Mouse (Mus musculus) neural tube, embryonic 11.5 days (tissue): ENCODE measurements around the gene Avpr1a. TPM values are rescaled to one million over a fixed set of nuclear protein-coding genes. Genes with fewer than 3 reads are reported as not detected.
A peak's percentile ranks its signal among the peaks of the same experiment; 100 is the strongest.

Experiments
- ATAC-seq: fragments of 200-750 bp; cut with Nextera tagmentation; 2 replicates; pipeline ENCODE4 v1.8.0; 2017; ENCODE audit warnings: moderate number of reproducible peaks, mild to moderate bottlenecking, moderate TSS enrichment, moderate library complexity; ENCODE audit not compliant: insufficient read depth, low FRiP score, low TSS enrichment
- DNase-seq: peaks from one replicate; pipeline ENCODE4 v3.0.0-alpha.2; 2015; ENCODE audit warnings: low spot score
- H3K27ac ChIP-seq: fragments of 300-500 bp; sonication (generic); 2 replicates; pipeline ENCODE4 v1.5.1; 2014; ENCODE audit warnings: low read depth, mild to moderate bottlenecking, low read length
- H3K27me3 ChIP-seq: fragments of 300-500 bp; sonication (generic); 2 replicates; pipeline ENCODE4 v1.6.1; 2014; ENCODE audit warnings: mild to moderate bottlenecking, low read length, mixed read lengths; ENCODE audit not compliant: control insufficient read depth, insufficient read depth
- H3K36me3 ChIP-seq: fragments of 300-500 bp; sonication (generic); 2 replicates; pipeline ENCODE4 v1.6.1; 2014; ENCODE audit warnings: mild to moderate bottlenecking, low read length, moderate library complexity, mixed read lengths; ENCODE audit not compliant: control insufficient read depth, insufficient read depth
- H3K4me1 ChIP-seq: fragments of 300-500 bp; sonication (generic); 2 replicates; pipeline ENCODE4 v1.6.1; 2014; ENCODE audit warnings: low read length, mixed read lengths; ENCODE audit not compliant: control insufficient read depth, insufficient read depth
- H3K4me2 ChIP-seq: fragments of 300-500 bp; sonication (generic); 2 replicates; pipeline ENCODE4 v1.6.1; 2014; ENCODE audit warnings: low read depth, mild to moderate bottlenecking, moderate library complexity
- H3K4me3 ChIP-seq: fragments of 300-500 bp; sonication (generic); 2 replicates; pipeline ENCODE4 v1.5.1; 2014; ENCODE audit warnings: low read depth, low read length
- H3K9ac ChIP-seq: fragments of 300-500 bp; sonication (generic); 2 replicates; pipeline ENCODE4 v1.6.1; 2014; ENCODE audit warnings: mild to moderate bottlenecking, low read length
- H3K9me3 ChIP-seq: fragments of 300-500 bp; sonication (generic); 2 replicates; pipeline ENCODE4 v1.6.1; 2016; ENCODE audit warnings: low read length; ENCODE audit not compliant: control insufficient read depth
- WGBS: fragments of 180-500 bp; shearing (Covaris S2); extraction: QIAGEN DNeasy Blood & Tissue Kit; methylation state at CpG from one replicate; pipeline ENCODE4 v1.1.7; 2014; 5-methylcytosine and 5-hydroxymethylcytosine counted together
- polyA plus RNA-seq: library from polyadenylated mRNA; unstranded; fragments of >200 nt; fragmentation: Nextera tagmentation; extraction: Ambion mirVana; gene quantifications from 2 replicates; pipeline ENCODE4 v1.2.1, GENCODE M21; 2014

Gene Avpr1a
- polyA plus RNA-seq = 0.33 and 0.51 TPM in 2 replicates

DNA sequence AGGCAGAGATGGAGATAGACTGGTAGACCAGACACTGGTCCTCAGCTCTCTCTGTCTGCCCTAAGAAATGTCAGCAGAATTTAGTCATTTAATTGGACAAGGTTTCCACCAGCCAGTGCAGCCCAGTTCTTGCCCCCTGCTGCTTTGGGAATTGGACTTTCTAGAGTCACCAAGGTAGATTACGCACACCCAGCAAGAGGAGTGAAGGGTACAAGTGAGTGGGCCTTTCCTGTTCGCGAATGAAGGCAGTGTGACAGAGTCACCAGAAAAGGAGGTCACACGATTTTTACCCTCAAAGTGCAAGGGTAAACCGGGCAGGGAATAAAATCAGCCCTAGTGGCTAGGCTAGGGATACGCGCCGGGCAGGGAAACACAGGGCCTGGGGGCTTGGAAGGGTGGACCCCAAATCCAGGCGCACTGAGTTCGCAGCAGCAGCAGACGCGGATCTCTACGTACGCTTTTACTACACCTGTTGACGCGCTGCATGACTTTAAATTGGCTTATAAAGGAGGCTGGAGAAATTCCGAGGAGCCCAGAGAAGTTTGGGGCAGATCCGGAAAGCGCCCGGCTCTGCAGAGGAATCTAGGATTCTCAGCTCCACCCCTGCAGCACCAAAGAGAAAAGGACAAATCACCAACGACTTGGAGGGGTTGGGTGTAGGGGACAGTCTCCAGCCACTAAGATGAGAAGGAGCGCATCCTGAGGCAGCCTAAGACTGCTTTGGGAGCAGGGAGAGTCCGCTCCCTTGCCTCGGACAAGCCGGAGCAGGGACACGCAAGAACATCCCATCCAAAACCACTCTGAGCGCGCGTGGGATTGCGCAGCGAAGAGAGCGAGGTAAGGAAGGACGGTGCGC lies at the start of gene Avpr1a:
Avpr1a (plus strand) TSS at position 639 of the 856 bp plus-strand sequence.
- Histone ChIP-seq H3K27me3 (peaks cover 29% of the 10 kb centered on the region), H3K9ac (peak within 1 kb of the TSS; percentile 32; the same call in 1 of the 2 replicates), H3K9me3 (no peaks in the 10 kb centered on the region), H3K27ac (no peak within 1 kb of the TSS), H3K4me3 (peak within 1 kb of the TSS; percentile 50), H3K4me1 (0 out of 2 replicates have a peak, but pooled peaks cover 4% of the 10 kb centered on the region), H3K4me2 (peak within 1 kb of the TSS; percentile 93), H3K36me3 (no peaks in the 10 kb centered on the region)
- peak; percentile 35 for ATAC-seq
- 5% methylated on average over 34 of the region's 34 CpGs for WGBS
- DNase-seq = peak; percentile 45

DNA sequence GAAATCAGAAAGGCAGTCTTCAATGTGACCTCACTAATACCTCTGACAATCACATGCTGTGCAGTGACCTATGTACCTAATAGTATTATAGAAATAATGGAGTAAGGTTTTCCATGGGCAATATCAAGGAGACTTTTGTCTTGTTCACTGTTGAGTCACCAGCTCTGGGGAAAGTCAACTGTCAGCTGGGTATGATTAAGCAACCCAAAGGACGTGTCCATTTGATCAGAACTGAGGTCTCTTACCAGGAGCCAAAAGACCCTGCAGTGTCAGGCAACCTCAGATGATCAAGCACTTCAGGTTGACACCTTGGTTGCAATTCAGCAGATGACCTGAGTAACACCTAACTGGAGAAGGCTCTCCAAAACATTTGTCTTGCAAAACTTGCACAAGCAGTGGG lies 46.0 kb upstream of the Avpr1a start:
- no peak overlapping the region for H3K4me3 ChIP-seq
- H3K9me3 ChIP-seq = no peaks in the 10 kb centered on the region
- no peaks in the 10 kb centered on the region for H3K27me3 ChIP-seq
- no peak overlapping the region for H3K9ac ChIP-seq
- H3K27ac ChIP-seq = no peak overlapping the region
- H3K4me2 ChIP-seq = no peak overlapping the region
- DNase-seq (no peak), ATAC-seq (no peak)
- H3K36me3 ChIP-seq = no peaks in the 10 kb centered on the region
- WGBS = 58% methylated on average over 1 of the region's 1 CpGs
- H3K4me1 ChIP-seq = no peaks in the 10 kb centered on the region

DNA sequence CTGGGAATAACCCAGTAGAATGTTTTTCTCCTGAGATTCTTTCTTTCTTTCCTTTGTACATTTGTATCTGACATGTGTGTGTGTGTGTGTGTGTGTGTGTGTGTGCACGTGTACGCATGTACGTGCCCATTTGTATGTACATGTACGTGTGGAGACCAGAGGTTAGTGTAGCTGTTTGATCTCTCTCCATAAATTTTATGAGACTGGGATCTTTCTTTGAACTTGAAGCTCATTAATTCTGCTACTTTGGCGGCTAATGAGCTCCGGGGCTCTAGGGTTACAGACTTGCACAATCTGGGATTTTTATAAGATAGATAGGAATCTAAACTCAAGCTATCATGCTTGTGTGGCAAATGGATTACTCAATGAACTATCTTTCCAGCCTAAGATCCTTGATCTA lies 42.0 kb upstream of the Avpr1a start:
- Histone ChIP-seq H3K27me3 (no peaks in the 10 kb centered on the region), H3K4me2 (no peak overlapping the region), H3K9me3 (no peaks in the 10 kb centered on the region), H3K4me3 (no peak overlapping the region), H3K27ac (no peak overlapping the region), H3K9ac (no peak overlapping the region), H3K4me1 (no peaks in the 10 kb centered on the region), H3K36me3 (no peaks in the 10 kb centered on the region)
- 84% methylated on average over 6 of the region's 6 CpGs for WGBS
- no peak for ATAC-seq
- no peak for DNase-seq

DNA sequence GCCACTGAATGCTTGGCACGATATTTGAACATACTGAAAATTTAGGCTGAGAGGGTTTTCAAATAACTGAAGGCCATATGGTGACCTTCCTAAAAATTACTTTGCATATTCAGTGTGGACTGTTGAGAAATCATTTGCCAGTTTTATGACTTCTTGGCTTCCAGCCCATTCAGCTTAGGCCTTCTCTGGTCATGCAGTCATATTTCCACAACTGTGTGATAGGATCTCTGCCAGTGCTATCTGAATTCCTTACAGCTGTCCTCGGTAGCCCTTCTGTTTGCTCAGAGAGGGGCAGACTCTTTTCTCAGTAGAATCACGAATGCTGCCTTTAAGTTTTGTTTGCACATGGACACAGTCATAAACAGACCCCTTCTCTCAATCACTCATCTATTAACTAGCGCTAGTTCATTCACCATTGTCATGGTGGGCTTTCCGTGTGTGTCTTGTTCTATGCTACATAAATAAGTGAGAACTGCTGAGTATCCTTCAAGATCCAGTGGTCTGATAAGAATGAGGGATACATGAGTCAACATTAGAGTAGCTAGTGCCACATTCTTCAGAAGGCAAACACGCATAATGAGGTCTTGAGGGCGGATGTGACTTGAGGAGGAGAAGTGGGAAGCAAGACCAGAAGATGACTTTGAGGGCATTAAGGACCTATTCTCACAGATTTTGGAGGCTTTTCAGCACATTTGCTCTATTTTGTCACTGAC lies 39.4 kb upstream of the Avpr1a start:
- H3K4me1 ChIP-seq = no peaks in the 10 kb centered on the region
- no peak overlapping the region for H3K4me2 ChIP-seq
- 87% methylated on average over 7 of the region's 7 CpGs for WGBS
- H3K9ac ChIP-seq = no peak overlapping the region
- no peaks in the 10 kb centered on the region for H3K36me3 ChIP-seq
- DNase-seq (no peak), ATAC-seq (no peak)
- no peak overlapping the region for H3K4me3 ChIP-seq
- H3K27ac ChIP-seq = no peak overlapping the region
- no peaks in the 10 kb centered on the region for H3K27me3 ChIP-seq
- no peaks in the 10 kb centered on the region for H3K9me3 ChIP-seq

DNA sequence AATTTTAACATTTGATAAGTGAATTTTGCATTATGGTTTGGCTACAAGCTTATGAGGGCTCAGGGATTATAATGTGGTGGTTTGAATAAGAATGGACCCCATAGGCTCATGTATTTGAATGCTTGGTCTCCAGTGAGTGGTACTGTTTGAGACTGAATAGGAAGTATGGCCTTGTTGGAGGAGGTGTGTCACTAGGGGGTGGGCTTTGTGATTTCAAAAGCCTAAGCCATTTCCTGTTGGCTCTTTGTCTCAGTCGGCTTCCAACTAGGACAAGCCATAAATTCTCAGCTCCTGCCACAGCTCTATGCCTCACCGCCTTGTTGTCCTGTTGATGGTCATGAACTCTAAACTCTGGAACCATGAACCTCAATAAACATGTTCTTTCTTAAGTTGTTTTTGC lies 37.5 kb upstream of the Avpr1a start:
- Histone ChIP-seq H3K4me2 (no peak overlapping the region), H3K36me3 (no peaks in the 10 kb centered on the region), H3K27me3 (no peaks in the 10 kb centered on the region), H3K27ac (no peak overlapping the region), H3K4me1 (no peaks in the 10 kb centered on the region), H3K9me3 (no peaks in the 10 kb centered on the region), H3K9ac (no peak overlapping the region), H3K4me3 (no peak overlapping the region)
- WGBS = 38% methylated on average over 2 of the region's 2 CpGs
- no peak for DNase-seq
- ATAC-seq = no peak

DNA sequence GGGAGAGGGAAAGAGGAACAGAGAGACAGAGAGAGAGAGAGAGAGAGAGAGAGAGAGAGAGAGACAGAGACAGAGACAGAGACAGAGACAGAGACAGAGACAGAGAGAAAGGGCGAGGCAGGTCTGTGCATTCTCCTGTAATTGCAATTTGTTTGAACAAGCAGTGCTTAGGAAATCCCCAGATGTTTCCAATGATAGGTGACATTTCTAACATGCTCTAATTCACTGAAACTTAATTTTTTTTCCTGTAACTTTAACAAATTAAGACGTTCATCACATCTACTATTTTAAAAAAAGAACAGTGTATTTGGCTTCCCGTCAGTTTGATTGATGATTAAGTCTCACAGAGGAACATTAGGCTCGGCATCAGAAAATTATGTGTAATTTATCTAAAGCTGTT lies 15.6 kb upstream of the Avpr1a start:
- Histone ChIP-seq H3K27ac (no peak overlapping the region), H3K4me3 (no peak overlapping the region), H3K36me3 (no peaks in the 10 kb centered on the region), H3K9ac (no peak overlapping the region), H3K9me3 (no peaks in the 10 kb centered on the region), H3K27me3 (no peaks in the 10 kb centered on the region), H3K4me1 (no peaks in the 10 kb centered on the region), H3K4me2 (no peak overlapping the region)
- ATAC-seq (no peak), DNase-seq (no peak)
- 57% methylated on average over 4 of the region's 4 CpGs for WGBS

DNA sequence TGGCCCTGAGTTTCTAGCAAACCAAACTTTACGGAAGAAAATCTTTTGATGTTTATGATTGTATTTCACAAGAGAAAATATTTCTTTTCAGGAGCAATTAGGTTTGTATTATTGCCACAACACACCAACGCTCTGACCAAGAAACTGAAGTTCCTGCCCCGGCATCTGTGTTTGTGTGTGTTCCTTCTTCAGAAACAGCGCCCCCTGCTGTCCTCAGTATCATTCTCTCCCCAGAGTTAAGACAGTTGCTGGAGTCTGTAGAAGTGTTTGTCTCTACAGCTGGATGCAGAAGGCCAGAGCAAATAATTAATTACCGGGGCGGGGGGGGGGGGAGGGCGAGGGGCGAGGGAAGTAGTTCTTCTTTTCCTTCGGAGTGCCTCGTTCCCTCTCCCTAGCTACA lies 1.0 kb upstream of the Avpr1a start:
- Histone ChIP-seq H3K4me3 (no peak overlapping the region), H3K9me3 (no peaks in the 10 kb centered on the region), H3K9ac (no peak overlapping the region), H3K27ac (no peak overlapping the region), H3K4me1 (0 out of 2 replicates have a peak, but pooled peaks cover 4% of the 10 kb centered on the region), H3K27me3 (peaks cover 29% of the 10 kb centered on the region), H3K36me3 (no peaks in the 10 kb centered on the region), H3K4me2 (no peak overlapping the region)
- ATAC-seq = 0 out of 2 replicates have a peak, but pooled peaks have one; percentile 42
- 37% methylated on average over 6 of the region's 10 CpGs for WGBS
- DNase-seq = peak; percentile 74

DNA sequence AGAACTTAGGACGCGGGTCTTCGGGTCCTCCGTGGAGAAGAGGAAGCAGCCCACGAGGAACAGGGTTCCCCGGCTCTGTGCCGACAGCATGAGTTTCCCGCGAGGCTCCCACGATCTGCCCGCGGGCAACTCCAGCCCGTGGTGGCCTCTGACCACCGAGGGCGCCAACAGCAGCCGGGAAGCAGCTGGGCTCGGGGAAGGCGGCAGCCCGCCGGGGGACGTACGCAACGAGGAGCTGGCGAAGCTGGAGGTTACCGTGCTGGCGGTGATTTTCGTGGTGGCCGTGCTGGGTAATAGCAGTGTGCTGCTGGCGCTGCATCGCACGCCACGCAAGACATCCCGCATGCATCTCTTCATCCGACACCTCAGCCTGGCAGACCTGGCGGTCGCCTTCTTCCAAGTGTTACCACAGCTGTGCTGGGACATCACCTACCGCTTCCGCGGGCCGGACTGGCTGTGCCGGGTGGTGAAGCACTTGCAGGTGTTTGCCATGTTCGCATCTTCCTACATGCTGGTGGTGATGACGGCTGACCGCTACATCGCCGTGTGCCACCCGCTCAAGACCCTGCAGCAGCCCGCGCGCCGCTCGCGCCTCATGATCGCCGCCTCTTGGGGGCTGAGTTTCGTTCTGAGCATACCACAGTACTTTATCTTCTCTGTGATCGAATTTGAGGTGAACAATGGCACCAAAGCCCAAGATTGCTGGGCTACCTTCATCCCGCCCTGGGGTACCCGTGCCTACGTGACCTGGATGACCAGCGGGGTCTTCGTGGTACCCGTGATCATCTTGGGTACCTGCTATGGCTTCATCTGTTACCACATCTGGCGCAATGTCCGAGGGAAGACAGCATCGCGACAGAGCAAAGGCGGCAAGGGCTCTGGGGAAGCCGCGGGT lies 665 bp downstream of the Avpr1a start:
- no peak overlapping the region for H3K27ac ChIP-seq
- ATAC-seq (peak; percentile 71), DNase-seq (peak; percentile 64)
- WGBS = 1% methylated on average over 70 of the region's 70 CpGs
- 0 out of 2 replicates have a peak, but pooled peaks cover 4% of the 10 kb centered on the region for H3K4me1 ChIP-seq
- H3K9ac ChIP-seq = peak overlapping the region; percentile 32; the same call in 1 of the 2 replicates
- H3K36me3 ChIP-seq = no peaks in the 10 kb centered on the region
- H3K27me3 ChIP-seq = peaks cover 29% of the 10 kb centered on the region
- peak overlapping the region; percentile 50 for H3K4me3 ChIP-seq
- no peaks in the 10 kb centered on the region for H3K9me3 ChIP-seq
- H3K4me2 ChIP-seq = peak overlapping the region; percentile 93
